Mouse (Mus musculus): ENCODE measurements around the gene Vamp3. TPM values are rescaled to one million over a fixed set of nuclear protein-coding genes. Genes with fewer than 3 reads are reported as not detected.

Gene Vamp3
- total RNA-seq (2021) = 10 to 100 TPM; 62.2 to 65.4 TPM
- long read RNA-seq, experiment 1, transcript Vamp3-201 (5 exons, 2,120 nt) = major isoform, 99 of 109 reads
- long read RNA-seq, experiment 1, partial matches to known transcripts = 2 of 109 reads
- long read RNA-seq, experiment 1, other reads (novel, unspliced or antisense) = 8 of 109 reads
- long read RNA-seq, experiment 2, transcript Vamp3-201 (5 exons, 2,120 nt) = major isoform, 85 of 93 reads
- long read RNA-seq, experiment 2, partial matches to known transcripts = 0 of 93 reads
- long read RNA-seq, experiment 2, other reads (novel, unspliced or antisense) = 8 of 93 reads

DNA sequence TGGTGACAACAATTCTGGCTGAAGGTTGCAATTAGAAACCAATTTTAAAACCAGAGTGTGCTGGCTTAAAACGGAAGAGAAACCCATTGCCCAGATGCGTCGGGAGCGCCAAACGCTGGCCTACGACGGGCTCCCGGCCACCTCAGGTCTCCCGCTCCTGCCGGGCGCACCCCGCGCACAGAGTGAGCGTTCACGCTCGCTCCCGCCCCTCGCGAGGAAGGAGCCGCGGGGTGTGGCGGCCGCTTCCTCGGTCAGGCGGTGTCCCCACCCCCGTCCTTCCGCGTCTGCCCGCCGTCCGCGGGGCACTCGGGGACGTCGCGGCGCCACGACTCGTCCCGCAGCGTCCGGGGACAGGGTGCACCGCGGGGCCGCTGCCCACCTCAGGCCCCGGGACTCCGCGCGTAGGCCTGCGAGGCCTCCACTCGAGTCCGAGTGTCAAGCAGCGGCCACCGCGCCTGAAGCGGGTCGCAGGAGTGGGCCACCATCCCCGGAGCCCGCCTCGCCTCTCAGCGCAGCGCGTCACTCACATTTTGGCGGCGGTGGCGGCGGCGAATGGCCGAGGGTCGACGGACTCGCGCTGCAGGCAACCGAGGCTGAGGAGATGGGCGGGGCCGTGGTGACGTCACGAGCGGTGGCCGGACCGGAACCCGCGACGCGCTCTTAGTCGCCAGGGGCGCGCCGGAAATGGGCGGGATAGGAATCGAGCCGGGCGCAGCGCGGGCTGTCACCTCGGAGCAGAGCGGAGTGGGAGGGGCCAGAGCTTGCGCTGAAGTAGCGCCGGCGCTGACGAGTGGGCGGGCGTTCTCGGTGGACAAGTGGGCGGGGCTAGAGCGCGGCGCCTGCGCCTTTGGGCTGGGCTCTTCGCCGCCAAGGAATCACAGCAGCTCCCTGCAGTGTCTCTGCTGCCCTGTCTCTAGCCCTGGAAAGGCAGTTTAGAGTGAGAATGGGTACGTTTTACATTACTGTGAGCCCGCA is at the start of gene Vamp3:
Gene Vamp3 (minus strand): TSS at position 617 of the 975 bp plus-strand sequence.
- DNase-seq = peak; percentile 99

DNA sequence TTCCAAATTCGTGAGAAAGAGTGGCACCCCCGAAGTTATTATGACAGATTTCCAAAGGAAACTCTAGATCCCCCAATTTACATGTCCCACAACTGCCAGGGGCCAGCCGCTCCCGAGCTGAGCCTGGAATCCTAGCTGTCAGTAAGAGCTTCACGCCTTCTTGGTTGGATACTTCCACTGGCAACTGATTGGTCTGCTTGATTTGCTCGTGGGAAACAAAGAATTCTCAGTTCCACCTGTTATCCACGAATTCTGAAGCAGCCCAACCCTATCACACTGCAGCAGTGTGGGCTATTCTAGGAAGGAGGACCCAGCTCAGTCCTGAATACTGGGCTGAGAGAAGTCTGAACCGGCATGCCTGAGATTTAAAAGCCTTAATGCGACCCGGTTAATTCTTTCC is 48.7 kb upstream of the Vamp3 start:
- no peak for DNase-seq

DNA sequence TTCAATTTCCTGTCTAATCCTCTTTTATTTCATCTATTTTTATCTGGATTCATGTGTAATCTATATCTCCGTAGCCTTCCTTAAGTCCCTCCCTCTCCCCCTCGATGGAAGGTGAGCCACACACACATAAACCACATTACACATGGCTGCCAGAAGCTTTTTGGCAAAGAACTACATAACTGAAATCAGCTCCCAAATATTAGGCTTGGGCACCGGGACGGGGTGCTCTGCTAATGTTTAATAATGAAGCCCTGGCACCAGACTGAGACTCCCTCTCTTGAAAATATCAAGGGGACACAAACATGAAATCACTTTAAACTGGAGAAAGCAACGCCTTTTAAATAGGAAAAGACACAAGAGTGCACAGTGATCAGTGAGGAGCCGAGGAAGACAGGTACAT is 48.1 kb upstream of the Vamp3 start:
- no peak for DNase-seq

DNA sequence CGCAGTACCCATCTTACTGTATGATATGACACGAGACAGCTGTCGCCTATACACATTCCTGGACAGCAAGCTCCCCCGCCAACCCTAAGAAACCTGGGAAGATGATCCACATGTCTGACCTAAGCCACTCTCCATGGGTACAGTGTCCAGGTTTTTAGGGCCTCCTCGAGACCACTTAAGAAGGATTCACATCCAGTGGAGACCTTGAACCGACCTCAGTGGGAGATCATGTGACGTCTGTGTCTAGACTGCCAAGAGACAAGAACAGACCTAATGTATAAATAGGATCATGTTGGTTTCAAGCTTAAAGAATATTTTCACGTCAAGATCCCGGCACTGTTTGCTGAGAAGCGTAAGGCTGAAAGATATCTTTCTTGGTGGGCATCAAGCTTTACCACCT is 46.4 kb upstream of the Vamp3 start:
- DNase-seq = no peak

DNA sequence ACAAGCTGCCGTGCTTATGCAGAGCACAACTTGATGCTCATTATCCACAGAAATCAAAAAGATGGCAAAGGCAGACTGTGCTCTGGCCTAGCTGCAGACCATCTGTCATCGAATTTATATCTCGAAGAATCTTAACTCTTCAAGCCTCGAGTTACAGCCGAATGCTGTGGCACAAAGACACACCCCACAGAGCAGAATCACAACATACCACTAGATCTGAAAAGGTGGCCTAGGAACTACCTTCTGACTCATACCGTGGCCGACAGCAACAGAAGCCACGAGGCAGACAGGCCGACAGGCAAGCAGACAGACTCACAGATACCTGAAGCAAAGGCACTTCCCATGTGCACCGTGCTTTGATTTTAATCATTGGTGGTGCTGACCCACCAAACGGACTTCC is 45.9 kb upstream of the Vamp3 start:
- no peak for DNase-seq

DNA sequence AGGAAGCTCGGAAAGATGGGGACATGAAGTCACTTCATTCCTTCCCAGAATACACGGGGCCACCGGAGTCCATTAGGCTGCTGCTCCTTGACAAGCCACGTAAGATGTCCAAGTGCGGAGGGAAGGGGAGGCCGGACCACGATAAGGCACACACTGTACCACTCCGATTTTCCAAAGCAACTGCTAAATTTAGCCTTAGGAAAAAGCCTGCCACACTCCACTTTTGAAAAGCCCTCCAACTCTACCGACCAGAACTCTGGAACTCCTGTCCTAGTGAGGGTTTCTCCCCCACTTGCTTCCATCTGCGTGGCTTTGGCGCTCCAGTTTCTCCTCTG is 39.3 kb upstream of the Vamp3 start:
- DNase-seq = no peak

DNA sequence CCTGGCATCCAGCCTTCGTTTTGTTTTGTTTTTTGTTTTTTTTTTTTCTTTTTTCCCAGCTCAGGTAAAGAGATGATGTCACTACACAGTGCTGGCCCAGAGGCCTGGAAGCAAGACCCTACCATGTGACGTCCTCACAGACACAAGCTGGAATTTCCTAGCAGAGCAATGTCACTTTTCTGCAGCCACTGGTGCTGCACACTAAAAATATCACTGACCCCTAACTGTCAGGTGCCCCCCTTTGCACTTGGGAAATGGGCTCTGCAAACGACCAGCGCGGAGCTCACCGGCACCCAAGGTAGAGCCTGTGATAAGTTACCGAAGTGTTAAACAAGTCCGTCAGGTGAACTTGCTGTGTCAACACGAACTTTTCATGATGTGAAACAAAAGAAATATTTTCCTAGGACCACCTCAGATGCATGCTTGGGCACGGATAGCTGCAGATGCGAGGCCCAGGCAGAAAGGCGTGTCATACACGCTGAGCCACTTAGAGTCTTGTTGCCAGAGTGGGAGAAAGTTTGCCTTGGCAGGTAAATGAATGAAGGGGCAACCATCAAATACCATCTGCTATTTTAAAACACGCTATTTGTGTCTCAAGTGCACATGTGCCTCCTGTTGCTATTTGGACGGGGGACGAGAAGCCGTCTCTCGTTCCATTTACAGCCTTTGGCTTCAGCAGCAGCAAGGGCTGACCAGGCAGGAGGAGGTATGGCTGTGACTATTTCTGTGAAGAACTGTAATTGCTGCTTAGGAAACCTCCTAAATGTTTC is 38.8 kb upstream of the Vamp3 start:
- DNase-seq = no peak

DNA sequence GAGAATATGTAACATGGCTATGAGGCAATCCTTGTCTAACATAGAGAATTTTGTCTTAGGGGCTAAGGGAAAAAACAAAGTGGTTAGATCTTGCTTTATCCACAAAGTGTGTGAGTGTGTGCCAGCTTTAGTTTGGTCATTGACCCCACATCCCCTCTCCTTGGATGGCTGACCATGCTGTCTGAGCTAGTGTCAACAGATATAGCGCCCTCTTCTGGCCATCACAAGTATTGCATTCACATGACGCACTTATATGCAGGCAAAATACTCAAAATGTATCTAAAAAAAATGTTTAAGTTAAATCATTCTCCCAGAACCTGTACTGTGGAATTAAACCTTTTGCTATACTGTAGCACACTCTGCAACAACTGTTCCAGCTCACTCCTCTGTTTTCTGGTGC is 37.4 kb upstream of the Vamp3 start:
- peak; percentile 45 for DNase-seq

DNA sequence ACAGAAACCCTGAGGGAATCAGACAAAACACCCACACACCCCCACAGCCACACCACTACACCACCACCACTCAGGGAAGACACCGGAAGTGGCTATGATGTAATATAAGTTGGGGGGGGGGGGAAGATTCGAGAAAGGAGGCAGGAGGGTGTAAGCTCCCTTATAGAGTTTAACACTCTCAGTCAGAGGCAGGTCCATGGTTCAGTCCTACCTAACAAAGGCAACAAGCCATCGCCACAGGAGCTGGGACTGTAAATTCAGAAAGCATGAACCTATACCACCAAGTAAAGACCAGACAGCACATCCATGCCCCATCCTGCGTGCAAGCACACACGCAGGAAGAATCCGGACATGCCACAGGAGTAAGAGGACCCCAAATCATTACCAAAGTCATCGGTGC is 31.5 kb upstream of the Vamp3 start, which contains the start of gene Gm13090:
Gene Gm13090 (plus strand): TSS at position 301 of the 400 bp plus-strand sequence.
- DNase-seq = no peak

DNA sequence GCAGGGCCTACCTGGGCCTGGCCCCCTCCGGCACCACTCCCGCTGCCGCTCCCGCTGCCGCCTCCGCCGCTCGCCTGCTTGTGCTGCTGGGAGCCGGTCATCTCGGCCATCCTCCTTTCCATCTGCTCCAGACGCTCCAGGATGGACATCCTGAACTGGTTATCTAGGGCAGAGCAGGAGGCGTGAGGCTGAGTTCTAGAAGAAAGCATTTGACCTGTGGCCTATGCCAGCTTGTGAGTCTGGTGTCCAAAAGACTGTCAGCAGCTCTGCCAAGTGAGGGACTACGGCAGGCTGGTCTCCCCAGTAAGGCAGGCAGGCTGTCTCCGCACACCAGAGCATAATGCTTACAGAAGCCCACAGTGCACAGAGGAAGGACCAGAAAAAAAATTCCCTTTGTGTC is 31.1 kb upstream of the Vamp3 start:
- DNase-seq = no peak

DNA sequence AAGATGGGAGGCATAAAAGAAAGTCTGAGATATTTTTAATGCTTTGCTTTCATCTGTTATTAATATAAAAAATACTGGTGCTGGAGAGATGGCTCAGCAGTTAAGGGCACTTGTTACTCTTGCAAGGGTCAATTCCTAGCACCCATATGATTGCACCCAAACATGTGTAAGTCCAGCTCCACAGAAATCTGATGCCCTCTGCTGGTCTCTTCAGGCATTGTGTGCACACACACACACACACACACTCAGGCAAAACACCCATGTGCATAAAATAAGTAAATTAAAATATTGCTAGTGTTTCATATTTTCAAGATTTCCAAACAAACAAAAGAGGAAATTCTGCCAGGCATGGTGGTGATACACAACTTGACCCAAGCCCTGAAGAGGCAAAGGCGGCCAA is 29.6 kb upstream of the Vamp3 start:
- no peak for DNase-seq

DNA sequence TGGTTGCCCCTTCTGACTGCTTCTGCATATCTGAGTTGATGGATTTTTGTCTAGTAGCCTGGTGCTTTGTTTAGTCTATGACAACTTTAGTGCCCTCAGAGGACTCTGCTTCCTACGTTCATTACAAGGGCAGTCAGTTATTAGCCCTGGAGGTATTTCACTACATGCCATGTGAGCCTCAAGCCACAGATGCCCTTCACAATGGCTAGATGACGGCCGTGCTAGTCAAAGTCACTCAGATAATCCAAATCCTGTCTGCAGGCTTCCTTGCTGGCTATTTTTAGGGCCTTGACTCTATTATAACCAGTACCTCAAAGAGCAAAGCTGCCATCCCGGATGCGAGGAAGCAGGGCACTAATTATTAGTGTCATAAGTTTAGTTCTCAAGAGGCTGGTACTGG is 25.3 kb upstream of the Vamp3 start:
- DNase-seq = no peak

DNA sequence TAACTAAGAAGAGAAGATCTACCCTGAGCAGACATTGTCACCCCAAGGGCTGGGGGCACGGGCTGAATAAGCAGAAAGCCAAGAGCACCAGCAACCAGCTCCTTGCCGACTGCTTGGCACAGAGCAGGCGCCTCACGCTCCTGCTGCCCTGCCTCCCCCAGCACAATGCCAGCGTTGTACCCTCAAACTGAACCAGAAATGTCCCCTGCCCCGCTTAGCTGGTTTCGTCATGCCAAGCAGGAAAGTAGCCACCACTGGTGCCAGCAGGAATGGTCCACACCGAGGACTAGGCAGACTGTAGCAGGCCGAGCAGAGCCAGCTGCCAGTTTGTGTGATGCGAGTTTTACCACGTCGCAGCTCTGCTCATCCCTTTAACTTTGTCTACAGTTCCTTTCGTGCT is 24.2 kb upstream of the Vamp3 start:
- no peak for DNase-seq

DNA sequence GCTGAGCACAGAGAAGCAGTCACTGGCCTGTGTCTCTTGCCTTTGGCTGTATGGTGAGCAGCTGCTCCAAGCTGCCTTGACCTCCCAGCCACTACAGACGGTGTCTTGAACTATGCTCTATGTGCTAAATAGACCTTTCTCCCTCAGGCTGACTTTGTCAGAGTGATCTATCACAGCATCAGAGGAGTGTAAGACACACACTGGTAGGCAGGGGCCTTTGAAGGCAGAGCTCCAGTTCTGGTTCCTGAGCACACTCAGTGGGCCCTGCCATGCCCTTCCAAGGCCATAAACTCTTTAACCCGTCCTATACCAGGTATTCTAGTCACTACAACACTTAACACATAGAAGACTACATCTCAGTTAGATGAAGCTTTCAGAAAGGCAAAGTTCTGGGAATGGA is 23.6 kb upstream of the Vamp3 start:
- no peak for DNase-seq

DNA sequence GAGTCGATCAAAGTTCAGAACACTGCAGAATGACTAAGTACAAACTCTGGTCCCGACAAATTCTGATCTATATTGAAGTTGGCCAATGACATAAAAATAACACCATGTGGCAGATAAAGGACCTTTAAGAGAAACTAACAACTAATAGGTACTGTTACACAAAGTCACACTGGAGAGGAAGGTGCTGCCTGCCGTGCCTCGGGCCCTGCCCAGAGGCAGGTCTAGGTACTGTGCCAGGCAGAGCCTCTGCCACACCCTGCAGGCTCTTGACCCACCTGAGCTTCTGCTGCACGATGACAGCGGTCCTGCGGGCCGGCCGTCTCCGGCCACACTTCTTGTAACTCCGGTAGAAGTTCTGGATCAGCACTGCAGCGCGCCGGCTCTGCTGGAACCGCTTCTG is 17.1 kb upstream of the Vamp3 start:
- no peak for DNase-seq

DNA sequence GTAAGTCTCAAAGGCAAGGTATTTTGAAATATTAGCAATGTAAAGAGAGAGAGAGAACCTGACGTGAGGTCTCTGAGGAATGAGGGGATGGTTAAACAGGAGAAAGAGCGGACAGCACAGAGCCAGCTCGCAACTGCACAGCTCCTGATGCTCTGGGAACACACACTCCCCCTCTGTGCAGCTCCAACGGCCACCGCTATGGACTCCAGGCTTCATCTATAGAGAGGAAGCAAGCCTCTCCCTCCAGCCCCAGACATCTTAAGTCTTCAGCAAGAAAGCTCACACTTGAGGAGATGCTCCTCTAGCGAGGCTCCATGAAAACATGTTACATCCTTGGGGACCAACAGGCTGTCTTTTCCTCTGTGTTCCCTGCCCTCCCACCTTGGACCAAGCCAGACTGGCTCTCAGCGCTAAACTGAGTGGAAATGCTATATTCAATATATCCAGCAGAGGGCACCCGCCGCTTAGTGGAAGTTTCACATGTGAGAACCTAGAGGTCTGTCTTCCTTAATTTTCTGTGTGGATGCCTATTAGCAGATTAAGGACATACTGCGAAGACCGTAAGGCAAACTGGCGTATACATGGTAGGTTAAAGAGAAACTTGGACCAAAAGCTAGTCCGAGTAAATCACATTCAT is 15.5 kb upstream of the Vamp3 start:
- peak; percentile 78 for DNase-seq

DNA sequence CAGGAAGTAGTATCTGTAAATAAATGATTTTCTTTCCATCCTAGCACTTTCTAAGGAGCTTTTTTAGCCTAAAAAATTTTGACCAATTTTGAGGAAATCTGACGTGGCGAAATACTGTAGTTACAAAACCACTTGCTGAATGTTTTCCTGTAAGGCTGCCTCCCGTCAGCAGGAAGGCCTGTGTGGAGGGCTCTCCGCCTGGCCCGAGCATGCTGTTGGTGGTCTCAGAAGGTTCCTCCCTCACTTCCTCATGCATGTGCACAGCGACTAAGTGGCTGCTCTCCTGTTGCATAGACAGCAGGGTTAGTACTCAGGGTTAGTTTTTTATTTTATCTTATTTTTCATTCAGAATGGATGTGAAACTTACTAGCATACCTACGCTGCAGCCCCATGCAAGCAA is 13.2 kb upstream of the Vamp3 start:
- no peak for DNase-seq

DNA sequence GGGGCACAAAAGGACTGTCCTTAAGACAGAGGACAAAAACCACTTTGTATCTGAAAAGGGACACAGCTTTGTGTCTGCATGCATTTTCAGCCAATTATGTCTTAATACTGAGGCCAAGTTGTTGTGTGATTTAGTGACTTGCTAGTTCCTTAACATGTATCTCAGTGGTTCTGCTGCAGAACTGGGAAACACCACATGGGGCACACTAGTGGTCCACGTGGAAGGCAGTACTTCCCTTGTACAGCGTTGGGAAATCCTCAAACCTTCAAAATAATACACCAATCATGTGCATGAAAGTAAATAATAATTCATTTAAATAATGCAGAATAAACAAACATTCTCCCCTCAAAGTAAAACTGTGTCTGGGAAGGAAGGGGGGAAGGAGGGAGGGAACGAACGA is 11.0 kb upstream of the Vamp3 start:
- no peak for DNase-seq

DNA sequence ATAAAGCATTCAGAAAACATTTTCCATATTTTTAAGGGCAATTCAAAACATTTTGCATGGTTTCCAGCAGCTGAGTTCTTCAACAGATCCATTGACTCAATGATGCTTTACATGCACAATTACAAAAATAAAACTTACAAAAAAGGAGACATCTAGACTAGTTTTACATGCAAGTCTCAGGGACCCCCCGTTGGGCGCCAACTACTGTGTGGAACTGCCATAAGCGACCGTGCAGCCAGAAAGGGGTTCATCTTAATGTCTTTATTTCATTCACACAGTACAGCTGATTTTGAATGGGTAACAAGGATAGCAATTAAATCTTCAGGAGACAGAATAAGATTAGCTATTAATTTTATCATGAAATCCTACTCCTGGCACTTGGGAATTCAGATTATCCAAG is 1.8 kb upstream of the Vamp3 start:
- DNase-seq = no peak

DNA sequence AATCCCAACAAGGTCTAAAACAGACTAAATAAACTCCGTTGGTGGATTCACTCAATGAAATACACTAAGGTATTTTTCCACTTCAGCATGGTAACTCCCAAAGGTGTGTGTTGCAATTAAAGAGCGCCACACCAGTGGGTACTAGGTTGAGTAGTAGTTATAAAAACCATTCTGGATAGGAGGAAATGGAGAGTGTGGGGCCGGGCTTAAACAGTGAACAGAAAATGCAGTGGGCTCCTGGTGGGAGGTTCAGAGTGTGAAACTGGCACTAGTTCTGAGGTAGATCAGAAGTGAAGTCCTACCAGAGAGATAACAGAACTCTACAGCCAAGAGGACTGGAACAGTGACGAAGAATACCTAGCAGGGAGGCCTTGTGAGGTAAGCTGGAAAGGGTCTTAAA is 871 bp upstream of the Vamp3 start:
- no peak for DNase-seq

DNA sequence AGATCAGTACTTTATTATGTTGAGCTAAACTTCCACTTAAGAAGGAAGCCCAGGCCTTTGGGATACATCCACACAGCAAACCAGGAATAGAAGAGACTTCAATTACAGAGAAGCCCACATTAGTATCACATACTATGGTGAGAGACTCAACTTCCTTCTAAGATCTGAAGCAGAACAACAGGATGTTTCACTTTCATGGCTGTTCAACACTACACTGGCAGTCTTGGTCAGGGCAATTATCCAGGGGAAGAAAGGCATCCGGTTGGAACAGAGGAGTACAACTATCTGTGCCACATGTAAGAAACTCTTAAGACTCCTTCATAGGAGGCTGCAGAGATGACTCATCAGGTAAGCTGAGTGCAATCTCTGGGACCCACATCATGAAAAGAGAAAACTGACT is 6.6 kb downstream of the Vamp3 start:
- no peak for DNase-seq

DNA sequence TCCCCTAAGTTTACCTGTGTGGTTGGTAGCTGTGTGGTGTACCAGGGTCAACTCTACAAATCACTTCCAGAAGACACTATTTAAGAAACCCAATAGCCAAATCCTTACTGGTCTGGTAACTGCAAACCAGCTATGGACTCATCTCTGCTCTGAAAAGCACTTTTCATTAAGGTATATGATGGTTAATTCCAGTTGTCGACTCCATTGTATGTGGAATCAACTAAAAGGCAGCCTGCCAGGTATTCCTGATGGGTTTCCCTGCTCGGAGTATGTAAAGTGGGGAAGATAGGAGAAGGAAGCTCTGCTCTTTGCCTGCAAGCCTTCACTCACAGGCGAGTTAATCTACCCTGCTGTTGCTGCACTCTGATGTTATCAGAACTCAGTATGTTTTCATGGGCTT is 11.2 kb downstream of the Vamp3 start:
- no peak for DNase-seq
